Mouse (Mus musculus): Measurements from ENCODE around the gene Ruvbl2.
A peak's percentile ranks its signal among the peaks of the same experiment; 100 is the strongest.

The Ruvbl2 gene

DNA sequence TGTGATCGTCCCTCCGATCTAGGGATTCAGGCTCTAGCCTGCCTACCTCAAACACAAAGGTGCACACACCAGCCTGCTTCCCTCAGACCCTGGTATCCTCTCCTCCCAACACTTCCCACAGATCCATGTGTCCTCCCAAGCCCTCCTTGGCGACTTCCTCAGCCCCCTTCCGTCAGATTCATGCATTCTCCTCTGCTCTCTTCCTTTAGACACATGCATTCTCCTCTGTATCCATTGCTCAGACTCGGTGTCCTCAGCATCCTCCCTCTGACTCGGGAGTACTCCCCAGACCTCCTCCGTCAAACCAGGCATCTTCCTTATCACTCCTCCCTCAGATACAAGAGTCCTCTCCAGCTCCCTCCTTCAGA, 4.1 kb downstream of the Ruvbl2 start:
- DNase-seq (ENCODE audit: low spot score in 2 of 2), result no peak

DNA sequence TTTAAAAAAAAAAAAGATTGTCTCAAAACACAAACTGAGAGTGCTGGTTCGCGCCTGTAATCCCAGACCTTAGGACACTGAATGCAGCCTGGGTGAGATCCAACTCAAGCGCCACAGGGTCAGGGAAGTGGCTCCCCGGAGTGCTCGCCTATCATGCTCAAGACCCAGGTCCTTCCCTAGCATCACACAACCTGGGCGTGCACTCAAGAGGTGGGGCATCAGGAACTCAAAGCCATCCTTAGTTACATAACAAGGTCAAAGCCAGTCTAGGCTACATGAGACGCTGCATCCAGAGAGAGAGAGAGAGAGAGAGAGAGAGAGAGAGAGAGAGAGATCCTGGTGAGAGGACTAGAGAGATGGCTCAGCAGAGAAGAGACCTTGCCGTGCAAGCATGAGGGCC, 11.3 kb downstream of the Ruvbl2 start:
- no peak for DNase-seq (ENCODE audit: low spot score in 2 of 2)

DNA sequence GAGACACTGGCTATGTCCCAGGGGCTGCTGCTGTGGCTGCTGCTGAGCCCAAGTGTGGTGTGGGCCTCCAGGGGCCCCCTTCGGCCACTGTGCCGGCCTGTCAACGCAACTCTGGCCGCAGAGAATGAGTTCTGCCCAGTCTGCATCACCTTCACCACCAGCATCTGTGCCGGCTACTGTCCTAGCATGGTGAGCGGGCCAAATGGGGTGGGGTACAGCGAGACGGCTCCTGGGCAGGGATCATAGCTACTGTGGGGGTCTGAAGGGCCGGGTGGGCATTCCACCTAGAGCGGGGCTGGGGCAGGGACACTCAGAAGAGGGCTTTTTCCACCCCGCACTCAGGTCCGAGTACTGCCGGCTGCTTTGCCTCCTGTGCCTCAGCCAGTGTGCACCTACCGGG, 16.7 kb downstream of the Ruvbl2 start:
- DNase-seq (ENCODE audit: low spot score in 2 of 2), result no peak

DNA sequence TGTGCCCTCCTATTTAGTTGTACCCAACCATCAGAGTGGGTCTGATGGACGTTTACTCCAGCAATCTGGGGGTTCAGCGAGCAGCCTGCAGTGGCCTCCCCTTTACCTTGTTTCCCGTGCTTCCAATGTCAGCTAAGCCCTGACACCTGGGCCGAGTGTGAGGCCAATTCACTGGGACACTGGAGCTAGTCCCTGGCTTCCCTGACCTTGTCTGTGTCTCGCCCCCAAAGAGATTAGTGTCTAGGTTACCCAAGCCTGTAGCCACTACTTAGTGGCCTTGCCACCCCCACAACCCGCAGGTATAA, 17.3 kb downstream of the Ruvbl2 start, which contains the start of gene Lhb:
TSS of gene Lhb (plus strand) at position 206 of the 305 bp plus-strand sequence.
- DNase-seq (ENCODE audit: low spot score in 2 of 2), result no peak

DNA sequence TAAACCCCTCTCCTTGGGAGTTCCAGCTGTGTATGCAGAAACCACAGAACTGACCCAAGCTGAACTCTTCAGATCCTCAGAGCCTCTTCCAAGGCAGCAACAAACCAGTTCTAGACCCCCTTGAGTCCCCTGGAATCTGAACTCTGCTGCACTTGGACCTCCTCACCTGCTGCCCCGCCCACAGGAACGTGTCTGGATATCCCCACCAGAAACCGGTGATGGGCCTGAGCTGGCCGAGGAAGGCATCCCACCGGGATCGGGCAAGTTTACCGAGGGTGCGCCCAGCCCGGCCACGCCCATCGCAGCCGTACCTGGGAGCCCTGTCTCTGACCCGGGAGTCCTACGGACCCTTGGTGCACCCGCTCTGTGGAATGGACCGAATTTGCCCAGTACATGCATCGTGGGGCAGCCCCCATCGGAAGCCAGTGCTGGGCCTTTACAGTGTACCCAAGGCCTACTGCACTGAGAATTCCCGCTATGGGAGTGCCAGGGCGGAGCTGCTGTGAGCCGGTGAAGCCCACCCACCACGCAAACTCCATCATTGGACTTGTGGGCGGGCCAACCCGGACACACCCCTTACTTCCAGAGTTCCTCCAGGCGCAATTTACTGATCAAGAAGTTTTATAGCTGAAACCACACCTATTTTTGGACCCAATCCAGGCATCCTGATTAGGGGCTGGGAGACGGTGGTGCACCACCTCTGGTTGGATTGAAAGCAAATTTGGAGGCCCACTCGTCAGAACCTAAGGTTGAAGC, 17.9 kb downstream of the Ruvbl2 start:
- DNase-seq (ENCODE audit: low spot score in 2 of 2), result no peak

DNA sequence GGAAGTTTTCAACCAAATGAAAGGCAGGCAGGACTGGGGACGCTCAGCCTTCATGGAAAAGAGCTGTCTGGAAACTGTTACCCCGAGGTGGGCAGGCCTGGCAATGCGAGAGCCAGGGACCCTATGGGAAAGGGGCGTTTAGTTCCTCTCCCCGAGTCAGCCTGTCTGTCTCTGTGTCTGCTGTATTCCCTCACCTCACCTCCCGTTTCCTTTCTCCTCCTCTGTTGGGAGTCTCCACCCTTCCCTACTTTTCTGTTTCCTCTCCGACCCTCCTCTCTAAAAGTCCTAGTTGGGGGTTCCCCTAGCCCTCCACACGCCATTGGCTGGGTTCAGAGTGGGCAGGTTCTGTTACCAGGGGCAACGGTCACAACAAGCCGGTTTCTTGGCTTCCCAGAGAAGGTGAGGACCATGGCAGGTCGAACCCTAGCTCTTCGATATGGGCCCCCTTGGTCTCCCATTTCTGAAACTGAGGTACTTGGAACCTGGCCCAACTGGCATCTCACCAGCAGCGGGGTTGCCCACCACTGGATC, 19.9 kb downstream of the Ruvbl2 start:
- DNase-seq (ENCODE audit: low spot score in 2 of 2), result no peak

DNA sequence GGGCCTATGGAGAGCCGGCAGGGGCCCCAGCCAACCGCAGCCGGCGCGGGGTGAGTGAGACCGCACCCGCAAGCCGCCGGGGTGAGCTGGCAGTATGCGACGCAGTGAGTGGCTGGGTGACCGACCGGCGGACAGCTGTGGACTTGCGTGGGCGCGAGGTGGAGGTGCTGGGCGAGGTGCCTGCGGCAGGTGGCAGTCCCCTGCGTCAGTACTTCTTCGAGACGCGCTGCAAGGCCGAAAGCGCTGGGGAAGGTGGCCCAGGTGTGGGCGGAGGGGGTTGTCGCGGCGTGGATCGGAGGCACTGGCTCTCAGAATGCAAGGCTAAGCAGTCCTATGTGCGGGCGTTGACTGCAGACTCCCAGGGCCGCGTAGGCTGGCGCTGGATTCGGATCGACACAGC, 22.3 kb downstream of the Ruvbl2 start:
- DNase-seq (ENCODE audit: low spot score in 2 of 2), result no peak

DNA sequence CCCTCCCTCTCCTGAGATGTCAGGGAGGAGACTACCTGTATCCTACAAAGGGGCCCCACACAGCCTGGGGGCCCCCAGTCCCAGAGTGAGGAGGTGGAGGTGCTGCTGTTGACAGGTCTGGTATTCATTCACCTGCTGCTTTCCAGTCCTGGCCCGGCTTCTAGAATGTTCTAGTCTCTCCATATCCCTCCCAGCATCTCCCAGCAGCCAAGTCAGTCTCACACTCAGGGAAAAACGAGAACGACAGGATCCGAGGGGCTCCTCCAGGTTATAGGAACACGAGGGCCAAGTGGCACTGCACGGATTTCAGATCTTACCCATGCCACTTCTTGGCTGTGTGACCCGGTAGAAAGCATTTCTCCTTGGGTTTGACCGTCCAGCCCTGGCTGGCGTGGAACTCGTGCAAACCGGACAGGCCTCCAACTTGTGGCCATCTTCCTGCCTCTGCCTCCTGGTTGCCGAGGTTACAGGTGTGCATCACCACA, 23.1 kb downstream of the Ruvbl2 start:
- no peak for DNase-seq (ENCODE audit: low spot score in 2 of 2)

DNA sequence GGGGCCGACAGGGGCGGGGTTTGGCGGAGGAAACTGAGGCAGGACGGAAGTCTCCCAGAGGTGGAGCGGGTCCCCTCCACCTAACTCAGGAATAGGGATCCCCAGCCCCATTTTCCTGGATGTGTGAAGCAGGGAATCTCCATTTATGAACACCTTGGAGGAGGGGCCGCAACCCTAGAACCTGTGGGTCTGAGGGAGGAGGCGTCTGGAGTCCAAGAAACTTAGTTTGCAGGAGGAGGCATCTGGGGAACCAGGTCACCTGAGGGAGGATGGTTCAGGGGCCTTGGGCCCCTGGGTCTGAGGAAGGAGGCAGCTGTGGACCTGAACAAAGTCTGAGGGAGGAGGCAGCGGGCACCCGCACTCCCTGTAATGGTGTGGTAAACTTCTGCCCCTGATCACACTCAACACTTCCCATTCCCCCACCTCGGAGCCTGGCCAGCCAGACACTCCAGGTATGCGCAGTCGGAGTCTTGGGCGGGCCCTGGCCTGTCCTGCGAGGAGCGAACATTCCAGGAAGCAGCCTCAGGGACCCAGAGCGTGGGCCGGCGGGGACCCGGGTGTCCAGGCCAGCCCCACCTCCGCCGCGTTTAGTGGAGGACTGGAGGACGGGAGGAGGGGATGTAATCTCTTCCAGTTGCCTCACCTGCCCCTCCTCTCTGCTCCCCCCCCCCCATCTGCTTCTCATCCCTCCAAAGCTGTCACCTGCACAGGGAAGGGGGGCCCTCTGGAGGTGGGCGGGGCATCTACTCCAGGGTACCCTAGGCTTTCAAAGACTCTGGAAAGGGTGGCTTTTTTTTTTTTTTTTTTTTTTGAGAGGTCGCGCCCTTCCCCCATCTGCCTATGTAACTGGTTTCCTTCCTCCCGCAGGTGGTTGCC, 23.8 kb downstream of the Ruvbl2 start:
- DNase-seq (ENCODE audit: low spot score in 2 of 2), result no peak

DNA sequence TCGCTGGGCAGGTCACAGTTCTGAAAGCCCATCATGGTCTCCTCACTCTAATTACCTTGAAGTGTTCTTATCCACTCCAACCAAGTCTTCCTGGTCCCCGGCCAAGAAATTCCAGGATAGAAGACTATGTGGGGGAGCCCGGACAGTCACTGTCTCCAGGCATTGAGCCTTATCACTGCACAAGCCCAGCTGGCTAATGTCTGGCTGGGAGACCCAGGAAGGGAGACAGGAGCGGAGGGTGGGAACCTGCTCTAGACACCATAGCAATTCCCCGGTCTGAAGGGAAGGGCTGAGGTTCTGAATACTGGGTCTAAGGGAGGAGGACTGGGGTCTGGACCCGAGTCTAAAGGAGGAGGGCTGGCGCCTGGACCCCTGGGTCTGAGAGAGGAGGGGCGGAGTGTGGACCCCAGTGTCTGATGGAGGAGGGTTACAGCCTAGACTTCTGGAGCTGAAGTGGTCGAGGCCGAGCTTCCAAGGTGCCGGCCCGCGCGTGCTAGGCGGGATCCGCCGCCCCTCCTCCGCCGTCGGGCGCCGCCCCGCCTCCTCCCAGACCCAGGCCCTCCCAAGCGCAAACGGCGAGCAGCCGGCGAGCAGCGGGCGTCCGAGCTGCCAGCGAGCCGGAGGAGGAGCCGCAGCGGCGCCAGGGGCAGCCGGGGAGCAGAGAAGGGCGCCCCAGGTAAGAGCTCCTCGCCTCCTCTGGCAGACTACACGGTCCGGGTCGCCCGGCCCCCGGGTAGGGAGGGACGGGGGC, 24.6 kb downstream of the Ruvbl2 start, which contains the start of gene Ntf5:
TSS of gene Ntf5 (plus strand) at position 583 of the 751 bp plus-strand sequence.
- DNase-seq (ENCODE audit: low spot score in 2 of 2), result no peak

DNA sequence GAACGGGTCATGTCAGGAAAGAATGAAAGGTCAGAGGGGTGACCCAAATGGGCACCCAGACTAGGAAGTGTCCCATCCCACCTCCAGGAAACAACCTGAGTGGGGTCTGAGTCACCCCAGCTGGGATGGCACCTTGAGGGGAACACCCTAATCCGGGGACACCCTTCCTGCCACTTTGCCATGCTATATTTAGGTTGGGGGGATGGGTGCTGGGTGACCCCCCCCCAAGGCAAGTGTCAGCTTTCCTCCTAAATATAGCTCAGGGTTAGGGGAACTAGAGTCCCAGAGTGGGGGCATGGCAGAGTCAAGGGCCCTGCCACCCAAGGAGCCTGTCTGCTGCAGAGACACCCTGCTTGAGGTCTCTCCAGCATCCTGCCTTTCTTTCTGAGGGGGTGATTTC, 25.5 kb downstream of the Ruvbl2 start:
- no peak for DNase-seq (ENCODE audit: low spot score in 2 of 2)

DNA sequence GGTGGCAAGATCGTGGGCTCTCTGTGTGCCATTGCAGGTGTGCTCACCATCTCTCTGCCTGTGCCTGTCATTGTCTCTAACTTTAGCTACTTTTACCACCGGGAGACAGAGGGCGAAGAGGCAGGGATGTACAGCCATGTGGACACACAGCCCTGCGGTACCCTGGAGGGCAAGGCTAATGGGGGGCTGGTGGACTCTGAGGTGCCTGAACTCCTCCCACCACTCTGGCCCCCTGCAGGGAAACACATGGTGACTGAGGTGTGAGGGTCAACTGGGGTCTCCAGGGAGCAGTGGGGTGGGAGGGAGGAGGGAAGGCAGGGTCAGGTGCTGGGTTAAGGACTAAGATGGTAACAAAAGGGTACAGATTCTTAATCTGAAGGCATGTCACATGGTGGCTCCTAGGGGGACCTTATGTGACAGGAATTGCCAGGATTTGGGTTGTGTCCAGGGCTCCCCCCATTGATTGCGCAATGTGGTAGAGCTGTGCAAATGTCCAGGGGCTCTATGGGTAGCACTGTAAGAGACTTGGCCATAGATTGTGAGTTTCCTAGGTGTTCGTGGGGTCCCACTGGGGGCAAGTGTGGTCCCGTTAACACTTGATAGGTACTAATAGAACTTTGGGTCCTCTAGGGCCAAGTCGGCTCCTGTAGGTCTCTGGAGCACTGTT, 28.3 kb downstream of the Ruvbl2 start:
- no peak for DNase-seq (ENCODE audit: low spot score in 2 of 2)

DNA sequence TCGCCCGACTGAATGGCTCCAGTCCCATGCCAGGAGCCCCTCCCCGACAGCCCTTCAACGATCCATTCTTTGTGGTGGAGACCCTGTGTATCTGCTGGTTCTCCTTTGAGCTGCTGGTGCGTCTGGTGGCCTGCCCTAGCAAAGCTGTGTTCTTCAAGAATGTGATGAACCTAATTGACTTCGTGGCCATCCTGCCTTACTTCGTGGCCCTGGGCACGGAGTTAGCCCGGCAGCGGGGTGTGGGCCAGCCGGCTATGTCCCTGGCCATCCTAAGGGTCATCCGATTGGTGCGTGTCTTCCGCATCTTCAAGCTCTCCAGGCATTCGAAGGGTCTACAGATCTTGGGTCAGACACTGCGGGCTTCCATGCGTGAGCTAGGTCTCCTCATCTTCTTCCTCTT, 28.9 kb downstream of the Ruvbl2 start:
- no peak for DNase-seq (ENCODE audit: low spot score in 2 of 2)

DNA sequence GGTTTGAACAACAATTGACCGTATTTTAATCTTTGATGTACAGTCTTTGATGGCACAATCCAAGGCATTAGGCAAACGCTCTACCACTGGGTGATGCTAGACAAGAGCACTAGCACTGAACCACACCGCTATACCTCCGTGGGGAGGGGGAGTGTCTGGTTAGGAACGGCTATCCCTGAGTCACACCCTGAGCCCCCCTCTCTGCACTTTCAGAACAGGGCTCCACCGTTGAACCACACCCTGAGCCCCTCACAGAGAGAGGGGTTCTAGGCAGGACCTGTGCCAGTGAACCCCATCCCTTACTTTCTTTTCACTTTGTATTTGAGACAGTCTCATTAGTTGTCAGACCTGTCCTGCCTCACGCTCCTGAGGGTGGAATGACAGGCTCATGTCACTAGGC, 29.5 kb downstream of the Ruvbl2 start:
- DNase-seq (ENCODE audit: low spot score in 2 of 2), result no peak

DNA sequence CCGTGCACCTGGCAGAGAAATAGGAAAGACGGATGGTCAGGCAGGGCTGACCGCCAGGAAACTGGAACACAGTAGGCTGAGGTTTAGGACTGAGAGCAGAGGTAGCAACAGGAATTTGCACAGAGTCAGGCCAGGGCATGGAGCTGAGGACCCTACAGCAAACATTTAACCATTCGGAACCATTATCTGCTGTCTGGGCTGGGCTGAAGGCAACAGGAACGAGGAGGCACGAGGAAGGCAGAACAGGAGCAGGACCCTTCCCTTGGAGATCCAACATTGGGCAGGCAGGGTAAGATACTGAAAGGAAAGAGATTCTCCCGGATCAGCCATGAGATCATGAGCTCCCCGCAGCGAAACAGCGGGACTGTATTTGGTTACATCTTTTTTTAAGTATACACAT, 30.1 kb downstream of the Ruvbl2 start:
- DNase-seq (ENCODE audit: low spot score in 2 of 2), result no peak

DNA sequence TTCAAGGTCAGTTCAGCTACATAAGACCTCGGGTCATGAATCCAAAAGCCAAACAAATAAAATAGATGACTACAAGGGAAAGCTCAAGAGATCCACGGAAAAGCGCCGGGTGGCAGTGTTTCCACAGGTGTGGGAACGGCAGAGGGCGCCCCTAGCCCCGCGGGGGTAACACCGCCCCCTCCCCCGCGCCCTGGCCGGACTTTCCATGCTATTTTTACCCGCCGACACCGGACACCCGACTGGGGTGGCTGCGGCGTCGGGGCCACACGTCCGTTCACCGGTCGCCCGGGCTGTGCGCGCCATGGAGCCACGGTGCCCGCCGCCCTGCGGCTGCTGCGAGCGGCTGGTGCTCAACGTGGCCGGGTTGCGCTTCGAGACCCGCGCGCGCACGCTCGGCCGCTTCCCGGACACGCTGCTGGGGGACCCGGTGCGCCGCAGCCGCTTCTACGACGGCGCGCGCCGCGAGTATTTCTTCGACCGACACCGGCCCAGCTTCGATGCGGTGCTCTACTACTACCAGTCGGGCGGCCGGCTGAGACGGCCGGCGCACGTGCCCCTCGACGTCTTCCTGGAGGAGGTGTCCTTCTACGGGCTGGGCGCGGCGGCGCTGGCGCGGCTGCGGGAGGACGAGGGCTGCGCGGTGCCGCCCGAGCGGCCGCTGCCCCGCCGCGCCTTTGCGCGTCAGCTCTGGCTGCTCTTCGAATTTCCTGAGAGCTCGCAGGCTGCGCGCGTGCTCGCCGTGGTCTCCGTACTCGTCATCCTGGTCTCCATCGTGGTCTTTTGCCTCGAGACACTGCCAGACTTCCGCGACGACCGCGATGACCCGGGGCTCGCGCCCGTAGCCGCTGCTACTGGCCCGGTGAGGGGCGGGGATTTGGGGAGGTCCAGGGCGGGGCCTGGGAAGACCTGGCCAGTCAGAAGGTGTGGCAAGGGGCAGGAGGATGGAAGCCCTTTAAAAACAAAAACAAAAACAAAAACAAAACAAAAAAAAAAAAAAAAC, 31.4 kb downstream of the Ruvbl2 start:
- DNase-seq (ENCODE audit: low spot score in 2 of 2), result no peak

DNA sequence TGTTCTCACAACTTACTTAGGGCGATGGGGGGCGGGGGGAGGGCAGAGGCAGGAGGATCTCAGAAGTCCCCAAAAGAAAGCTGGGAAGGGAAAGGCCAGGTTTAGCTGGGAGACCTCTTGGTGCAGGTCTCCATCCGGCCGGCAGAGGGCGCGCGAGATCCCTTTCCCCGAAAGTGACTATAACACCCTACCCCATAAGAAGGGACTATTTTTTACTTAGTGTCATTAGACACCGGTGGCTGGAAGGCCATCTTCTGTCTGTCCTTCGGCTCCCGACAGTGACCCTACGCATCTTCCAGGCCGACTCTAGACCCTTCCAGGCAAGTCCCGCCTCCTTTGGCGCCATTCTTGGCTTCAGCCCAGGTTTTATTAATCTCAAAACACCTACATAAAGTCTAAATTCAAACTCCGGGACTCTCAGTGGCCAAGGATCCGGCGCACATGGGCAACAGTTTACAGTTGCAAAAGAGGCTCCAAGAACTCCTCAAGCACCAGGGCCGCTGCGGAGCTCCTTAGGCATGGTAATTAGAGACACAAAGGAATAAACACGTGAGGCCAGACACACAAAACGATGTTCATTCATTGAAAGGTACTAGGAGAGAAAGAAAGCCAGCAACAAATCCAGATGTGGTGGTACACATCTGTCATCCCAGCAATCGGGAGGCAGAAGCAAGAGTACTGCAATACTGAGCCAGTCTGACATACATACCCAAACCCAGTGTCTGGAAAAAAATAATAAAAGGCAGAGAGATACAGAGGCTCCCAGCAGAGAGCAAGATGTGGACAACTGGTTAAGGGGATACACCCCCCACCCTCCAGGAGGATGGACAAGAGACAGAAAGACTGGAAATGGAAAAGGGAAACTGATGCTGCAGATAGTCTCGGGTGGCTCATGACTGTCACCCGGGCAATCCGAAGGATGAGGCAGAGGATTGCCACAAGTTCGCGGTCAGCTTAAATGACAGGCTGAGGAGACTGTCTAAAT, 32.5 kb downstream of the Ruvbl2 start, which contains the start of gene Kcna7:
TSS of gene Kcna7 (plus strand) at position 563 of the 985 bp plus-strand sequence.
- DNase-seq (ENCODE audit: low spot score in 2 of 2), result peak in 1 of 2 experiments; percentile 43

DNA sequence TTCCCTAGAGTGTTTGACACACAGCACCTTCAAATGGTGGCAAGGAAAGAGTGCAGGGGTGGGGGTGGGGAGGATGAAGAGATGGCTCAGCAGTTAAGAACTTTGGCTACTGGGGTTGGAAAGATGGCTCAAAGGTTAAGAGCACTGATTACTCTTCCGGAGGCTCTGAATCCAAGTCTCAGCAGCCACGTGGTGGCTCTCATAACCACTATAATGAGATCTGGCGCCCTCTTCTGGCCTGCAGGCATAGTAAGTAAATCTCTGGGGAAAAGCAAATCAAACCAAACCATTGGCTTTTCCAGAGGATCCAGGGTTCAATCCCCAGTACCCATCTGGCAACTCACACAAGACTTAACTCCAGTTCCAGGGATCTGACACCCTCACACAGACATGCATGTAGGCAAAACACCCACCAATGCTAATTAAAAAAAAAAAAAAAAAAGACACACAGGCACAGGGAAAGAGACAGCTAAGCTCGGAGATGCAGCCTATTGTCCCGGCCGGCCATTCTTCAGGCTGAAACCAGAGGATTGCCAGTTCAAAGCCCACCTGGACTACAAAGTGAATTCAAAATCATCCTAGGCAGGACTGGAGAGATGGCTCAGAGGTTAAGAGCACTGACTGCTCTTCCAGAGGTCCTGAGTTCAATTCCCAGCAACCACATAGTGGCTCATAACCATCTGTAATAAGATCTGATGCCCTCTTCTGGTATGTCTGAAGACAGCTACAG, 34.2 kb downstream of the Ruvbl2 start:
- no peak for DNase-seq (ENCODE audit: low spot score in 2 of 2)
